Mouse (Mus musculus) ES-Bruce4 (cell line): Measurements from ENCODE around the gene Bsn. TPM values are rescaled to one million over a fixed set of nuclear protein-coding genes. Genes with fewer than 3 reads are reported as not detected.
"Not testable (repeated sequence)": the region's sequence is repeated elsewhere in the genome, so short reads cannot be mapped to it uniquely, and the experiment has no call there.

Experiments used
- H3K27ac ChIP-seq: 2 replicates; pipeline ENCODE4 v1.5.1; 2012; ENCODE audit warnings: low read length, inconsistent platforms; ENCODE audit not compliant: insufficient read depth
- H3K27me3 ChIP-seq: 2 replicates; pipeline ENCODE4 v1.6.1; 2012; ENCODE audit warnings: mild to moderate bottlenecking, low read length, inconsistent platforms; ENCODE audit not compliant: control insufficient read depth, poor library complexity, insufficient read depth, severe bottlenecking
- H3K36me3 ChIP-seq: 2 replicates; pipeline ENCODE4 v1.6.1; 2012; ENCODE audit warnings: inconsistent platforms, mild to moderate bottlenecking, low read length, moderate library complexity; ENCODE audit not compliant: control insufficient read depth, poor library complexity, insufficient read depth, severe bottlenecking
- H3K4me1 ChIP-seq: one replicate; pipeline ENCODE4 v1.8.1; 2011; ENCODE audit warnings: low read length; ENCODE audit not compliant: control insufficient read depth, insufficient read depth
- H3K4me3 ChIP-seq: 2 replicates; pipeline ENCODE4 v1.5.1; 2011; ENCODE audit warnings: low read depth, mild to moderate bottlenecking, low read length
- H3K9ac ChIP-seq: 2 replicates; pipeline ENCODE4 v1.6.1; 2012; ENCODE audit warnings: low read depth, mild to moderate bottlenecking, inconsistent platforms; ENCODE audit not compliant: poor library complexity, severe bottlenecking
- H3K9me3 ChIP-seq: replicated peaks from 2 replicates; pipeline ENCODE4 v1.6.1; 2012; ENCODE audit warnings: mild to moderate bottlenecking, low read length, inconsistent platforms; ENCODE audit not compliant: control insufficient read depth, poor library complexity, insufficient read depth, severe bottlenecking
- CTCF ChIP-seq: IDR thresholded peaks from one replicate; pipeline ENCODE4 v1.8.1; 2011; ENCODE audit warnings: low read depth, low read length
- EP300 ChIP-seq: IDR thresholded peaks from 2 replicates; pipeline ENCODE4 v1.6.1; 2011; ENCODE audit warnings: low read depth, low read length; ENCODE audit not compliant: insufficient read depth
- POLR2A ChIP-seq: IDR thresholded peaks from one replicate; pipeline ENCODE4 v1.8.1; 2011; ENCODE audit warnings: low read length; ENCODE audit not compliant: insufficient read depth
- polyA plus RNA-seq: library from polyadenylated mRNA; stranded (reverse); fragments of >200 nt; gene quantifications from 2 replicates; pipeline ENCODE4 v1.2.4, GENCODE M21; 2011; ENCODE audit warnings: low read depth; ENCODE audit not compliant: missing spikeins, insufficient read depth, insufficient read length

The Bsn gene
- polyA plus RNA-seq, 1 experiment, result 0.43 TPM

DNA sequence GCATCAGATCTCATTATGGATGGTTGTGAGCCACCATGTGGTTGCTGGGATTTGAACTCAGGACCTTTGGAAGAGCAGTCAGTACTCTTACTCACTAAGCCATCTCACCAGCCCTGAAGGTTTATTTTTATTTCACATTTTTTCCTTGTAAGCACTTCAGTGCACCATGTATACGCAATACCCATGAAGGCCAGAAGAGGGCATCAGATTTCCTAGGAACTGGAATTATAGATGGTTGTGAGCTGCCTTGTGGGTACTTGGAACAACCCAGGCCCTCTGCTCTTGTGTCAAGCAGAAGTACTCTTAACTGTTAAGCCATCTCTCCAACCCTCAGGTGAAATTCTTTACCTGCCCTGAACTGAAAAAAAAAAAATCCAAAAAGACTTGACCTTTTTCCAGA lies 54.0 kb downstream of the Bsn start:
- Histone ChIP-seq H3K9me3 (no peaks in the 10 kb centered on the region), H3K27me3 (no peaks in the 10 kb centered on the region), H3K9ac (no peak overlapping the region), H3K4me1 (no peaks in the 10 kb centered on the region), H3K4me3 (no peak overlapping the region), H3K27ac (no peak overlapping the region), H3K36me3 (no peaks in the 10 kb centered on the region)
- TF ChIP-seq EP300 (no peak), POLR2A (no peak)

DNA sequence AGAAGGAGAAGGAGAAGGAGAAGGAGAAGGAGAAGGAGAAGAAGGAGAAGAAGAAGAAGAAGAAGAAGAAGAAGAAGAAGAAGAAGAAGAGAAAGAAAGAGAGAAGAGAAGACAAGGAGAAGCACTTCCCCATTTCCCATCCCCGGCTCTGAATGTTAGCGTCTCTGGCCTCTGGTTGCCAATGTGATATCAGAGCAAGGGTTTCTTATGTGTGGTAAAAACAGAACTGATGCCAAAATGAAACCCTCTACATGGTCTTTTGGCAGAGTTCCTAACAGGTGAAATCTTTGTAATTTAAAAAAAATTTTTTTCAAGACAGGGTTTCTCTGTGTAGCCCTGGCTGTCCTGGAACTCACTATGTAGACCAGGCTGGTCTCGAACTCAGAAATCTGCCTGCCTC lies 54.5 kb downstream of the Bsn start:
- H3K9ac ChIP-seq, H3K27me3 ChIP-seq, H3K4me3 ChIP-seq, H3K27ac ChIP-seq, H3K9me3 ChIP-seq, H3K36me3 ChIP-seq, H3K4me1 ChIP-seq: not testable (repeated sequence)

DNA sequence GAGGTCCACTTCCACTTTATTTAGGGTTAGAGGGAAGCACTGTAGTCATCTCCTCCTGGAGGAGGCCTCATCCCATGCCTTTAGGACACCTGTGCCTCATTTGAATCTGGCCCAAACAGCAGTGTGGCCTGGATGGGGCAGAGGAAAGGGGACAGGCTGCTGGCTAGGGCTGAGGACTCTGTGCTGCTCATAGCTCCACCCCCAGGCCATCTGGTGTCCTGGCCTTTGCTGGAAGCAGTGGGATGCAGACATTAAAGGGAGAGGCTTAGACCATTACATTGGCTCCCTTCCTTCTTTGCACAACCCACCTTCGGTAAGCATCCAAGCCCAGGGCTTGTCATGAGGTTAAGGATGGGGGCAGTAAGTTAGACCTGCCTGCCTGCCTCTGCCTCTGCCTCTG lies 56.7 kb downstream of the Bsn start:
- Histone ChIP-seq H3K27me3 (no peaks in the 10 kb centered on the region), H3K9me3 (no peaks in the 10 kb centered on the region), H3K36me3 (no peaks in the 10 kb centered on the region), H3K27ac (no peak overlapping the region), H3K9ac (no peak overlapping the region), H3K4me3 (no peak overlapping the region), H3K4me1 (no peaks in the 10 kb centered on the region)
- TF ChIP-seq EP300 (no peak), CTCF (peak; percentile 19), POLR2A (no peak)

DNA sequence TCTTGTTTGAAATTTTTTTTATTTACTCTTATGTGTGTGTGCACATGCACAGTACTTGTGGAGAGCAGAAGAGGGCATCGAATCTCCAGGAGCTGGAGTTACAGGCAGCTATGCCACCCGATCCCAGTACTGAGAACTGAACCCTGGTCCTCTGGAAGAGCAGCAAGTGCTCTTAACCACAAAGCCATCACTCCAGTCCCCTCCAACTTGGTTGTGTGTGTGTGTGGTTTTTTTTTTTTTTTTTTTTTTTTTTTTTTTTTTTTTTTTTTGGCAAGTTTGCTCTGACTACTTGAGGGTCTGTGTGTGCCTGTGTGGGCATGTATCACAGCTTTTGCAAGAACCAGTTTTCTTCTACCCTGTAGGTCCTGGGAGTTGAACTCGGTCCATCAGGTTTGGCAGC lies 57.8 kb downstream of the Bsn start:
- Histone ChIP-seq H3K9me3 (no peaks in the 10 kb centered on the region), H3K27ac (no peak overlapping the region), H3K9ac (no peak overlapping the region), H3K4me1 (no peaks in the 10 kb centered on the region), H3K4me3 (no peak overlapping the region), H3K27me3 (no peaks in the 10 kb centered on the region), H3K36me3 (no peaks in the 10 kb centered on the region)
- TF ChIP-seq CTCF (no peak), POLR2A (no peak), EP300 (no peak)

DNA sequence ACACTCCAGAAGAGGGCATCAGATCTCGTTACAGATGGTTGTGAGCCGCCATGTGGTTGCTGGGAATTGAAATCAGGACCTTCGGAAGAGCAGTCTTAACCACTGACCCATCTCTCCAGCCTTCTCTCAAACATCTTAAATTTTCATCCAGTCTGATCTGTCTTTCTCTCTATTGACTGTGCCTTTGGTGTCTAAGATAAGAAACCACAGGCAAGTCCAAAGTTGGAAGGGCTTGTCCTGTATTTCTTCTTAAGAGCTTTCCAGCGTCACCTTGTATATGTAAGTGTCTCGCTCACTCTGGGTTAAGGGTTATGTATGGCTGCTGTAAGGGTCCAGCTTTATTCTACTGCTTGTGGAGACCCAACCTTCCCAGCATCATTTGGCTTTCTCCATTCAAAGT lies 58.7 kb downstream of the Bsn start:
- Histone ChIP-seq H3K9me3 (no peaks in the 10 kb centered on the region), H3K27me3 (no peaks in the 10 kb centered on the region), H3K4me3 (no peak overlapping the region), H3K4me1 (no peaks in the 10 kb centered on the region), H3K27ac (no peak overlapping the region), H3K36me3 (no peaks in the 10 kb centered on the region), H3K9ac (no peak overlapping the region)
- no peak for TF ChIP-seq CTCF

DNA sequence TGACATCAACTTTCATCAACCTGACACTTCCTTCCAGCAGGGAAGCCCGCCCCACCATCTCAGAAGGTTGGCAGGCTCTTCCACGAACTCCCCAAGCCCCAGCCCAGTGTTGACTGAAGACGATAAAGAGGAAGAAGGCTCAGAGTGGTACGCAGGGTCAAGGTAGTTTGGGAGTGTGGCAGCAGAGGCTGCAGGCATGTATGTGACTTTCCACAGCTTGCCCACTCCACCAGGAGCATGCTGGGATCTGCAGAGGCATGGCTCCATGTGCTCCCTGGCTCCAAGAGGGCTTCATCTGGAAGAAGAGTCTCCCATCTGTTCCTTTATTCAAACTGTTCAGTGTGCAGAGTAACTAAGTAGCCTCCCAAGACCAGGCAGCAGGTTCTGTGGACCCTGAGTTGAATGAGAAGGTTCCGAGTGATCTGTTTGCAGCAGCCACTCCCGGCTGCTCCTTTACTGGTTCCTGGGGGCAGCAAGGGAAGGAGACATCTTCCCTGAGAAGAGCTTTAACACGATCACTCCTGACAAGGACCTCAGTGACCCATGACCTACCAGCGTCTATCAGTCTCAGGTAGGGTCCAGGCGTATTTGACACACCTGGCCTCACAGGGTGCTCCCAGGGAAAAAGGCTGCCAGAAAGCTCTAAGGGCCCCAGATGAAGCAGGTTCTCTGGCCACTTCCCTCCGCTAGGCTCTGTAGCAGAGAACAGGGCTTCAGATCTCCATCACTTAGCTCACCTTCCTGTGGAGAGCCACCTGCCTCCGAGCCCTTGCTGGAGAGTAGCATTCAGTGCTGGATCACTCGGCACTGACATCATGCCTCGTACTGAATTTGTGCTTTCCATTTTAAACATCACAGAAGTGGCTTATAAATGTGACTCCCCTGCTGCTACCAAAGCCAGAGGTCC lies 60.9 kb downstream of the Bsn start:
- no peak overlapping the region for H3K9ac ChIP-seq
- no peaks in the 10 kb centered on the region for H3K27me3 ChIP-seq
- TF ChIP-seq EP300 (no peak), POLR2A (no peak), CTCF (no peak)
- H3K9me3 ChIP-seq, result no peaks in the 10 kb centered on the region
- H3K4me1 ChIP-seq, result no peaks in the 10 kb centered on the region
- no peaks in the 10 kb centered on the region for H3K36me3 ChIP-seq
- no peak overlapping the region for H3K4me3 ChIP-seq
- no peak overlapping the region for H3K27ac ChIP-seq
